Mouse (Mus musculus): ENCODE results near the gene Qrfpr. TPM values are rescaled to one million over a fixed set of nuclear protein-coding genes. Genes with fewer than 3 reads are reported as not detected.

The Qrfpr gene
- 0.23 and 0.38 TPM in 2 replicates for total RNA-seq (2014; rRNA removed)
- 1.7 and 2.7 TPM in 2 replicates for polyA plus RNA-seq (2015; fragmentation: Nextera tagmentation; extraction: Ambion mirVana)

DNA sequence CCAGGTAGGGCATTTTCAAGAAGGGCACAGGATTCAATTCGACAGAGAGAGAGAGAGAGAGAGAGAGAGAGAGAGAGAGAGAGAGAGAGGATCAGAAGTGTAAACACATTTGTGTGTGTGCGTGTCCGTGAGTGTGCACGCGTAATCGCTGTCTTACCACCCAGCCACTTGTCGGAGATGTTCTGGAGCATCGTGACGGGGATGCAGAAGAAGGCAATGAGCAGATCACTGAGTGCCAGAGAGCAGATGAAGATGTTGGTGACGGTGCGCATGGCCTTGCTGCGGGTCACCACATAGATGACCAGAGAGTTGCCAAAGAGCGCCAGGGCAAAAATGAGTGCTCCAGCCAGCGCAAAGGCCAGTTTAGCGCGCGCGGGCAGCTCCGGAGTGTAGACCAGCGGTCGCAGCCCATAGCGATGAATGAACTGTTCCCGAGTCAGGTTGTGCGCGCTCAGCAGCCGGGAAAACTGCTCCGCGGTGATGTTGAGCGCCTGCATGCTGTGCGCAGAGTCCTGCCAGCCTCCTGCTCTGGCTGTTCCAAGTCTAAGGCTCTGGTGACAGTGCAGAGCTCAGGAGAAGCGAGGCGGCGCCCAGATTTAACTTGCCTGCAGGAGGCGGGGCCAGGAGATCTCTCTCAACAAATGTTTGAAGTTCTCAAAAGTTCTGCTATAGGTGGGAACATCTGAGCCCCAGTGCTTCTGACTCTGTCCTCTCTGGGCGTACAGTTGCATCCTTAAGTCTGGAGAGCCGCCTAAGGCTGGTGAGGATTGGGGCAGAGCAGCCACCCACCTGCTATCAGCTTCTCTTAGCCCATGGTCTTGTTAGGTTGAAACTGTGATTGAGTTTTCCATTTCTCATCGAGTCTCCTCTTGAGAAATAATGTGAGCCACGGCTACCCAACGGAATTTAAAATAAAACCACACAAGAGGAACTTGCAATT is at the start of gene Qrfpr:
Gene Qrfpr (minus strand): TSS at position 571 of the 940 bp plus-strand sequence.
- Histone ChIP-seq H3K27ac (ENCODE audit: low read depth, low read length) (no peak within 1 kb of the TSS), H3K9ac (peak within 1 kb of the TSS; percentile 15; the same call in 1 of the 2 replicates), H3K4me2 (ENCODE audit: low read depth) (peak within 1 kb of the TSS; percentile 69), H3K9me3 (ENCODE audit: low read length) (no peaks in the 10 kb centered on the region), H3K4me1 (ENCODE audit: insufficient read depth) (no peaks in the 10 kb centered on the region), H3K27me3 (ENCODE audit: insufficient read depth, low read length) (no peaks in the 10 kb centered on the region; the same call in 1 of the 2 replicates), H3K4me3 (ENCODE audit: low read depth, low read length) (peak within 1 kb of the TSS; percentile 35), H3K36me3 (ENCODE audit: insufficient read depth) (no peaks in the 10 kb centered on the region)
- ATAC-seq (peak; percentile 82), DNase-seq (peak; percentile 33)
- no peak for TF ChIP-seq CTCF (IDR thresholded peaks at IDR 0.05; ENCODE audit: low read depth)
- 7% methylated on average over 39 of the region's 39 CpGs for WGBS

DNA sequence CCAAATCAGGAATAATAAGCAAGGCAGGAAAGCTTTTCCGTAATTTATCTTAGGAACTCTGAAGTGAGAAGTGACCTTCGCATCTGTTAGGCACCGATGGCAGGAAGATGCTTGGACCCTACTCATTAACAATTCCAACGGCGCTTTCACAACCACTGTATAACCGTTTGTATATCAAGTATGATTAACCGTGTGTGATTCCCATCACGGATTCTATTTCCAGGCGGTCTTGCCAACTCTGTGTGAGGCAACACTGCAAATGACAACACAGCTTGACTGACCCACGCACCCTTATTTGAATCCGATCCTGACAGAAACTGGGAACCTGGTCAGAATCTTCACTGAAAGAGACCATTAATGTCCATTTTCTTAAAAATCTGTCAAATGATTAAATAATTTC is 41.8 kb upstream of the Qrfpr start:
- ATAC-seq = peak; percentile 38; the same call in 1 of the 2 replicates
- H3K36me3 ChIP-seq (ENCODE audit: insufficient read depth) = no peaks in the 10 kb centered on the region
- no peak overlapping the region for H3K4me2 ChIP-seq (ENCODE audit: low read depth)
- no peak overlapping the region for H3K27ac ChIP-seq (ENCODE audit: low read depth, low read length)
- H3K4me1 ChIP-seq (ENCODE audit: insufficient read depth) = peaks cover 4% of the 10 kb centered on the region; the same call in 1 of the 2 replicates
- no peak overlapping the region for H3K4me3 ChIP-seq (ENCODE audit: low read depth, low read length)
- no peak overlapping the region for H3K9ac ChIP-seq
- DNase-seq = no peak
- TF ChIP-seq CTCF (IDR thresholded peaks at IDR 0.05; ENCODE audit: low read depth) = no peak
- WGBS = 33% methylated on average over 11 of the region's 11 CpGs
- no peaks in the 10 kb centered on the region for H3K9me3 ChIP-seq (ENCODE audit: low read length)
- no peaks in the 10 kb centered on the region for H3K27me3 ChIP-seq (ENCODE audit: insufficient read depth, low read length)

DNA sequence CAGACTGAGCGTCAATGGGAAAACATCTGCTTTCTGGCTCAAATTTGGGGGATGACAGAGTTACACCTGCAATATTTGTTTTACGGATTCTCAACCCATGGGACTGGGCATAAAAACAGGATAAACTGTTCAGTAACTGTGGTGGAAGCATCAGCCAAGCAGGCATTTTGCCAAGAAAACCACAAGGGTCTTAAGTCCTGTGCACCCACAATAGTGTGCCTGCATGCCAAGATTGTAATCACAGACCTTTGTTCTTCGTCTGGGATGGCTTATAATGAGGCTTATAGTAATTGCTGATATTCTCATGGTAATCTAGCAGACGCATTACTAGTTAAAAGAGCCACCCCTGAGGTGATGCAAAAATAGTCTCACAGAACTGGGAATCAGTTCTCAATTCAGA is 41.2 kb upstream of the Qrfpr start:
- no peak for TF ChIP-seq CTCF (IDR thresholded peaks at IDR 0.05; ENCODE audit: low read depth)
- peaks cover 4% of the 10 kb centered on the region; the same call in 1 of the 2 replicates for H3K4me1 ChIP-seq (ENCODE audit: insufficient read depth)
- DNase-seq (peak; percentile 32), ATAC-seq (peak; percentile 80)
- no peak overlapping the region for H3K27ac ChIP-seq (ENCODE audit: low read depth, low read length)
- H3K4me2 ChIP-seq (ENCODE audit: low read depth) = no peak overlapping the region
- H3K9me3 ChIP-seq (ENCODE audit: low read length) = no peaks in the 10 kb centered on the region
- no peak overlapping the region for H3K9ac ChIP-seq
- H3K4me3 ChIP-seq (ENCODE audit: low read depth, low read length) = no peak overlapping the region
- no peaks in the 10 kb centered on the region for H3K27me3 ChIP-seq (ENCODE audit: insufficient read depth, low read length)
- 17% methylated on average over 4 of the region's 4 CpGs for WGBS
- no peaks in the 10 kb centered on the region for H3K36me3 ChIP-seq (ENCODE audit: insufficient read depth)

DNA sequence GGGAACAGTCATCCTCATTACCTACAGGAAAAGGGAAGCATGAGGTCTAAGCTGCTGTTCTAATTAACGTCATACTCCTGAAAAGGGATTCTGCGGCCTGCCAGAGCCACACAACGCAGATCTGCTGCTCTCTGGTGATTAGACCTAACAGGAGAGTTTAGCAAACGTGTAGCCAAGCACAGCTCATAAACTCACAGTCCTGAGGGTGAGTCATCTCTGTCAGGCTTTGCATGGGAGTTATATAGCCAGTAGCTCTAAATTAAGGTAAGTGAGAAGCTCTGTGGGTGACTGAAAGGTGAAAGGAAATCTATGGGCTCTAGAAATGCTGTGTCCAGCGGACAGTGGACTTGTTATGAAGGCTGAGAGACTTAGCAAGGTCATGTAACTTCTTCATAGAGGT is 28.5 kb upstream of the Qrfpr start:
- Histone ChIP-seq H3K9ac (no peak overlapping the region), H3K27me3 (ENCODE audit: insufficient read depth, low read length) (no peaks in the 10 kb centered on the region), H3K4me2 (ENCODE audit: low read depth) (no peak overlapping the region), H3K4me3 (ENCODE audit: low read depth, low read length) (no peak overlapping the region), H3K36me3 (ENCODE audit: insufficient read depth) (no peaks in the 10 kb centered on the region), H3K9me3 (ENCODE audit: low read length) (no peaks in the 10 kb centered on the region), H3K27ac (ENCODE audit: low read depth, low read length) (no peak overlapping the region), H3K4me1 (ENCODE audit: insufficient read depth) (no peaks in the 10 kb centered on the region)
- TF ChIP-seq CTCF (IDR thresholded peaks at IDR 0.05; ENCODE audit: low read depth) = no peak
- no peak for ATAC-seq
- no peak for DNase-seq
- 48% methylated on average over 5 of the region's 5 CpGs for WGBS

DNA sequence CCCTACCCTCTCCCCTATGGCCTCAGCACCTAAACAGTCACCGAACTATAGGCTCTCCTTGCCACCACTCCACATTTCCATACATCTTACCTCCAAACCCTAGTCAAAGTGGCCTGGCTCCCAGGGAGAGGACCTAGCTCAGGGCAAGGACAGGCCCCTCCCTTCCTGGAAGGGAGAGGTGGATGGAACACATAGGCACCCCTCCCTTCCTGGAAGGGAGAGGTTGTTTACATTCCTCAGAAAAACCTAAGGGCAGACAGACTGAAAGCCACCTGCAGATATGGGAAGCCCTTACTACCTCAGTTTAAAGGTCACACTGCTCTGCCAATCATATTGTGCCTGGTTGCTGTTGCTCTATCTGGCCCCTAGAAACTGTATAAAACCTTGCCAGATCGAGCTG is 26.3 kb upstream of the Qrfpr start:
- no peak for DNase-seq
- no peak overlapping the region for H3K4me3 ChIP-seq (ENCODE audit: low read depth, low read length)
- no peak for TF ChIP-seq CTCF (IDR thresholded peaks at IDR 0.05; ENCODE audit: low read depth)

DNA sequence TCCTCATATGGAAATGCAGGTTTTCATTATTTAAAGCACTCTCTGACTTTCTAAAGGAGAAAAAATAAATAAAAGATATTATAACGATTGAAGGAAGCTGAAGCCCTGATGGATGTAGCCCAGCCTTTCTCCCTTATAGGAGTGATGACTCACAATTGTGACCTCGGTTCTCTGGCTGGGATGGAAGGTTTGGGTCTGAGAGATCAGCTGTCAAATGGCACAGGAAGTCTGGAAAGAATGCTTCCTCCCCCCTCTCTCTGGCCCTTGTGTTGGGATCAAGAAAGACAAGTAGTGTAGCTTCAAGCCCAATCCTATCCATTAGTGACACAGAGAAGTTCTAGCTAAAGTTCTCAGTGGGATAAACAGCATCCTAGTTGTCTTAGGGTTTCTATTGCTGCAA is 7.8 kb upstream of the Qrfpr start:
- Histone ChIP-seq H3K27me3 (ENCODE audit: insufficient read depth, low read length) (no peaks in the 10 kb centered on the region), H3K9ac (no peak overlapping the region), H3K4me1 (ENCODE audit: insufficient read depth) (no peaks in the 10 kb centered on the region), H3K4me3 (ENCODE audit: low read depth, low read length) (no peak overlapping the region), H3K36me3 (ENCODE audit: insufficient read depth) (no peaks in the 10 kb centered on the region), H3K27ac (ENCODE audit: low read depth, low read length) (no peak overlapping the region), H3K4me2 (ENCODE audit: low read depth) (no peak overlapping the region), H3K9me3 (ENCODE audit: low read length) (no peaks in the 10 kb centered on the region)
- DNase-seq (no peak), ATAC-seq (no peak)
- no peak for TF ChIP-seq CTCF (IDR thresholded peaks at IDR 0.05; ENCODE audit: low read depth)
- 78% methylated on average over 2 of the region's 2 CpGs for WGBS

More for the DNA sequence above, 26.3 kb upstream of the Qrfpr start:
- Histone ChIP-seq H3K4me2 (ENCODE audit: low read depth) (no peak overlapping the region), H3K9me3 (ENCODE audit: low read length) (no peaks in the 10 kb centered on the region), H3K27ac (ENCODE audit: low read depth, low read length) (no peak overlapping the region), H3K27me3 (ENCODE audit: insufficient read depth, low read length) (no peaks in the 10 kb centered on the region), H3K4me1 (ENCODE audit: insufficient read depth) (no peaks in the 10 kb centered on the region), H3K9ac (no peak overlapping the region), H3K36me3 (ENCODE audit: insufficient read depth) (no peaks in the 10 kb centered on the region)
- WGBS = 82% methylated on average over 2 of the region's 2 CpGs
- ATAC-seq = no peak

DNA sequence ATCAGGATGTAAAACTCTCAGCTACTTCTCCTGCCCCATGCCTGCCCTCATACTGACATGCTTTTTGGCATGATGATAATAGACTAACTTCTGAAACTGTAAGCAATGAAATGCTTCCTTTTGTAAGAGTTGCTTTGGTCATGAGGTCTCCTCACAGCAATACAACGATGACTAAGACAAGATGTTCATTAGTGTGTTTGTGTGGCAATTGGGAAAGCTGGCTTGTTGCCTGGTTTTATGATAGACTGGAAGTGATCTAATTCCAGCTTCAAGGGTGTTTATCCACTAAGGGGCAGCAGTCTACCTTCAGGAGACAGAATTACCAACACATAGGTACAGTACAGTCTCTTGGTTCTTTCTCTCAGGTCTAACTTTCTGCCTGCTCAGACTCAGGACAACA is 5.1 kb upstream of the Qrfpr start:
- Histone ChIP-seq H3K4me1 (ENCODE audit: insufficient read depth) (no peaks in the 10 kb centered on the region), H3K27ac (ENCODE audit: low read depth, low read length) (no peak overlapping the region), H3K9me3 (ENCODE audit: low read length) (no peaks in the 10 kb centered on the region), H3K27me3 (ENCODE audit: insufficient read depth, low read length) (no peaks in the 10 kb centered on the region; the same call in 1 of the 2 replicates), H3K36me3 (ENCODE audit: insufficient read depth) (no peaks in the 10 kb centered on the region), H3K9ac (no peak overlapping the region), H3K4me3 (ENCODE audit: low read depth, low read length) (no peak overlapping the region), H3K4me2 (ENCODE audit: low read depth) (no peak overlapping the region)
- 84% methylated on average over 1 of the region's 1 CpGs for whole genome bisulfite sequencing
- TF ChIP-seq CTCF (IDR thresholded peaks at IDR 0.05; ENCODE audit: low read depth) = no peak
- ATAC-seq (no peak), DNase-seq (no peak)

Measured in forebrain, postnatal 0 days (tissue).